Mouse (Mus musculus) ES-E14 (cell line): ENCODE results near the gene Hist2h2be. TPM values are rescaled to one million over a fixed set of nuclear protein-coding genes. Genes with fewer than 3 reads are reported as not detected.
A peak's percentile ranks its signal among the peaks of the same experiment; 100 is the strongest.

Source experiments
- DNase-seq: peaks from one replicate; pipeline ENCODE4 v3.0.0-alpha.2; 2013; ENCODE audit warnings: low read depth, low spot score
- H3K27ac ChIP-seq: 2 replicates; pipeline ENCODE4 v1.5.1; 2012; ENCODE audit warnings: low read depth, mild to moderate bottlenecking, low read length, moderate library complexity, mixed read lengths; ENCODE audit not compliant: poor library complexity, insufficient read depth, severe bottlenecking
- H3K36me3 ChIP-seq: 2 replicates; pipeline ENCODE4 v1.6.1; 2012; ENCODE audit warnings: mild to moderate bottlenecking, low read length, moderate library complexity, mixed read lengths; ENCODE audit not compliant: control insufficient read depth, poor library complexity, insufficient read depth, severe bottlenecking
- H3K4me1 ChIP-seq, 2 experiments: fragments of 150-350 bp in 1 of 2; sonication (generic) in 1 of 2; 2 replicates each; pipeline ENCODE4 v1.6.1; 2012; ENCODE audit warnings: low read length in 2 of 2, mild to moderate bottlenecking in 1 of 2, mixed read lengths in 1 of 2; ENCODE audit not compliant: control insufficient read depth in 2 of 2, insufficient read depth in 2 of 2, poor library complexity in 1 of 2
- H3K4me3 ChIP-seq, 2 experiments: fragments of 150-350 bp in 1 of 2; sonication (generic) in 1 of 2; 2 replicates each; pipeline ENCODE4 v1.5.1; 2012; ENCODE audit warnings: low read length in 2 of 2, low read depth in 1 of 2, mild to moderate bottlenecking in 1 of 2, mixed read lengths in 1 of 2; ENCODE audit not compliant: insufficient read depth in 1 of 2, poor library complexity in 1 of 2, severe bottlenecking in 1 of 2
- H3K9ac ChIP-seq: 2 replicates; pipeline ENCODE4 v1.6.1; 2012; ENCODE audit warnings: low read depth, mild to moderate bottlenecking, low read length, mixed read lengths; ENCODE audit not compliant: poor library complexity, insufficient read depth, severe bottlenecking
- H3K9me3 ChIP-seq: fragments of 150-350 bp; sonication (generic); 2 replicates; pipeline ENCODE4 v1.6.1; 2012; ENCODE audit warnings: low read depth, mild to moderate bottlenecking, low read length; ENCODE audit not compliant: control insufficient read depth, insufficient read depth
- CHD2 ChIP-seq: IDR thresholded peaks from 2 replicates; pipeline ENCODE4 v1.6.1; 2014; ENCODE audit warnings: mild to moderate bottlenecking, low read depth, low read length, inconsistent platforms
- HCFC1 ChIP-seq: IDR thresholded peaks from 2 replicates; pipeline ENCODE4 v1.6.1; 2012; ENCODE audit warnings: low read length, inconsistent platforms, borderline replicate concordance; ENCODE audit not compliant: insufficient read depth
- MAFK ChIP-seq: IDR thresholded peaks from 2 replicates; pipeline ENCODE4 v1.6.1; 2014; ENCODE audit warnings: mild to moderate bottlenecking, low read depth, low read length, inconsistent platforms; ENCODE audit not compliant: insufficient read depth
- ZC3H11A ChIP-seq: IDR thresholded peaks from 2 replicates; pipeline ENCODE4 v1.6.1; 2012; ENCODE audit warnings: low read depth, mild to moderate bottlenecking, inconsistent platforms, low read length, borderline replicate concordance
- ZNF384 ChIP-seq: IDR thresholded peaks from 2 replicates; pipeline ENCODE4 v1.6.1; 2012; ENCODE audit warnings: low read depth, low read length, inconsistent platforms
- in situ Hi-C, 2 experiments: fragments of 600-800 bp; cut with MboI; formaldehyde crosslinking; loops; one replicate each; pipeline ENCODE4 v1.15.1; 2025; ENCODE audit warnings: low sequenced_read_pairs in 2 of 2, inconsistent platforms in 1 of 2; ENCODE audit not compliant: unreplicated experiment in 2 of 2
- total RNA-seq: library from RNA; depleted of rRNA; stranded (reverse); fragments of 300-350 nt; gene quantifications from 2 replicates; pipeline ENCODE4 v1.2.3, GENCODE M21; 2012

Hist2h2be gene
- total RNA-seq, 1 experiment = 0.80 TPM

GRCm38 (mm10) chr3:96263558-96264403, 42.9 kb downstream of the Hist2h2be start:
- H3K4me1 ChIP-seq = peaks cover 0 to 7% of the 10 kb centered on the region in 2 experiments; a peak in 2 of 4 replicates
- TF ChIP-seq ZNF384 = no peak
- TF ChIP-seq CHD2 = no peak
- TF ChIP-seq MAFK = no peak
- TF ChIP-seq ZC3H11A = no peak
- no peak for TF ChIP-seq HCFC1
- H3K36me3 ChIP-seq = no peaks in the 10 kb centered on the region
- peak overlapping the region; percentile 56 to 70 for H3K4me3 ChIP-seq
- peak overlapping the region; percentile 90 for H3K9ac ChIP-seq
- no peak for DNase-seq
- H3K9me3 ChIP-seq = no peaks in the 10 kb centered on the region
- H3K27ac ChIP-seq = peak overlapping the region; percentile 80
- in situ Hi-C loops = no loop called here

GRCm38 (mm10) chr3:96264404-96264949, 43.6 kb downstream of the Hist2h2be start:
- TF ChIP-seq CHD2 (no peak), MAFK (no peak), HCFC1 (no peak), ZC3H11A (no peak)
- Histone ChIP-seq H3K4me1 (peaks cover 0 to 7% of the 10 kb centered on the region in 2 experiments; a peak in 2 of 4 replicates), H3K27ac (no peak overlapping the region; the same call in 1 of the 2 replicates), H3K36me3 (no peaks in the 10 kb centered on the region), H3K9me3 (no peaks in the 10 kb centered on the region), H3K4me3 (peak overlapping the region; percentile 56 to 70; a peak in 2 of 4 replicates), H3K9ac (peak overlapping the region; percentile 27; the same call in 1 of the 2 replicates)
- in situ Hi-C loops = no loop called here
- DNase-seq = no peak

GRCm38 (mm10) chr3:96266132-96266710, 45.3 kb downstream of the Hist2h2be start:
- no peak overlapping the region for H3K27ac ChIP-seq
- no peaks in the 10 kb centered on the region for H3K36me3 ChIP-seq
- in situ Hi-C loops = no loop called here
- DNase-seq = no peak
- TF ChIP-seq MAFK (no peak), CHD2 (no peak), HCFC1 (no peak), ZC3H11A (no peak), ZNF384 (no peak)
- H3K4me3 ChIP-seq = no peak overlapping the region
- peaks cover 2 to 7% of the 10 kb centered on the region in 2 experiments; a peak in 2 of 4 replicates for H3K4me1 ChIP-seq
- no peak overlapping the region for H3K9ac ChIP-seq
- H3K9me3 ChIP-seq = no peaks in the 10 kb centered on the region

GRCm38 (mm10) chr3:96267541-96267940, 46.6 kb downstream of the Hist2h2be start:
- H3K4me3 ChIP-seq = no peak overlapping the region
- H3K4me1 ChIP-seq = peaks cover 2 to 5% of the 10 kb centered on the region in 2 experiments; a peak in 2 of 4 replicates
- TF ChIP-seq MAFK (no peak), ZC3H11A (no peak), HCFC1 (no peak), ZNF384 (no peak), CHD2 (no peak)
- no peaks in the 10 kb centered on the region for H3K36me3 ChIP-seq
- H3K27ac ChIP-seq = no peak overlapping the region; the same call in 1 of the 2 replicates
- H3K9ac ChIP-seq = peak overlapping the region; percentile 26; the same call in 1 of the 2 replicates
- no peaks in the 10 kb centered on the region for H3K9me3 ChIP-seq
- in situ Hi-C loops = no loop called here
- no peak for DNase-seq
